Mouse (Mus musculus) erythroblast, embryonic 14.5 days (primary cell): Measurements from ENCODE around the gene Gbx1.

Source experiments
- GATA1 ChIP-seq: IDR thresholded peaks from 2 replicates; pipeline ENCODE4 v1.6.1; 2012; ENCODE audit warnings: low read length, inconsistent platforms, mixed read lengths
- TAL1 ChIP-seq: IDR thresholded peaks from 3 replicates; pipeline ENCODE4 v1.6.1; 2012; ENCODE audit warnings: low read length, inconsistent platforms, mixed read lengths

DNA sequence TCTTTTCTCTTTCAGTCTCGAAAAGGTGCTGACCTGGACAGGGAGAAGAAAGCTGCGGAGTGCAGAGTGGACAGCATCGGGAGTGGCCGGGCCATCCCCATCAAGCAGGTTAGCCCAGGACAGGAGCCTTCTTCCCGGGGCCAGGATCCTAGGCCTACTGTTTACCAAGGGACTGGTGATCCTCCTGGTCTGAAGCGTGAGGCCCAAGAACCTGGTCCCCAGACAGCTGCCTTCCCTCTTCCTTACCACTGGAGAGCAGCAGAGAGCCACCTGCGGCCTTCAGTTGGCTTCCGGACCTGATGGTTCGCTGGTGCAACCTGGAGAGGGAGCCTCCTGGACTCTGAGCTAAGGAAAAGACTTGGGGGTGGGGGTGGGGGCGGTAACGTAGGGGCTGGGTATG, 43.7 kb downstream of the Gbx1 start:
- TF ChIP-seq TAL1 = no peak
- TF ChIP-seq GATA1 = no peak
